Mouse (Mus musculus) megakaryocyte, adult 5-6 weeks (primary cell): ENCODE measurements around the gene Tmem74b. TPM values are rescaled to one million over a fixed set of nuclear protein-coding genes. Genes with fewer than 3 reads are reported as not detected.
A peak's percentile ranks its signal among the peaks of the same experiment; 100 is the strongest.

ENCODE experiments used
- ATAC-seq: 2 replicates; pipeline ENCODE4 v1.8.0; 2016; ENCODE audit warnings: mild to moderate bottlenecking, inconsistent platforms; ENCODE audit not compliant: poor library complexity, severe bottlenecking
- total RNA-seq, 2 experiments: library from RNA; stranded (forward) in 1 of 2; stranded (reverse) in 1 of 2; fragments of 153-499, 151-499 nt in 1 of 2; fragments of 221-1000, 200-1000 nt in 1 of 2; gene quantifications; 2 replicates each; pipeline versions ENCODE4 v1.2.3 to v1.2.4; 2015 to 2017

Gene Tmem74b
- not detected in 2 replicates for total RNA-seq (2015)
- not detected in 2 replicates for total RNA-seq (2017)

DNA sequence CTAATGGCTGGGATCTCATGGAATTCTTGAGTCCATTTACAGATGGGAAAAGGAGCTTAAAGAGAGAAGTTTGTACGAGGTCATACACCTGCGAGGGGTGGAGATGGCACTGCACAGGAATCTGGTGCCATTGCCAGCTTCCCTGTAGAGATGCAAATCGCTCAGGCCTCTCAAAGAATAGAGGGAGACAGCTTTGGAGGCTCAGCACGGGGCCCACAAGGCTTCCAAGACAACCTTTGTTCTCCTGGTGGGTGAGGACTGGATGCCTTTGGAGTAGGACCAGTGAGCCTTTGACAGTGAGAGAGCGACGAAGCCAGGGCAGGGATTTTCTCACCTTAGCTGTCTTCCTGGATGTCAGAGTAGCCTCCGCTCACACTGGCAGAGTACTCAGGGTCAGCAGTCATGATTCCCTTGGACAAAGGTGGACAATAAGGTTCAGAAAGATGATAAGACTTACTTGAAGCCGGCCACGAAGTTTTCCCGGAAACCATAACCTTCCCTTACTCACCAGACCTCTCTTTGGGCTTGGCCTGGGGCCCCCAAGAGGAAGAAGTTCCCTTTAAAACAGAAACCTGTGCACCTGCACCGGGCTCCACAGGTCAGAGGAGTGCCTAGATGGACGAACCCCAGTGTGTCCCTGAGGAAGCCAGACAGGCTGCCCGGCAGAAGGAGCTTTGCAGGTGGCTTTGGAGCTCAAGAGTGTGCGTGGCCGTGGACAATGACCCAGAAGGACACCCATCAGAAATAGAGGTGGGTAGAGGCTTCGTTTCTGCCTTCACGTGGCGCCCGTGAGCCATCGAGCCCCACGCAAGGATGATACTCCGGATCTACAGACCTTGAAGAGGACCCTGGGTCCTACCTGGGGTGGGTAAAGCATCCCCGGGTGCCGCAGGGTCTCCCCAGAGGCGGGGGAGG lies at the start of gene Tmem74b:
Gene Tmem74b, plus strand, starts transcription at position 778 of the 915 bp plus-strand sequence.
- ATAC-seq = no peak

DNA sequence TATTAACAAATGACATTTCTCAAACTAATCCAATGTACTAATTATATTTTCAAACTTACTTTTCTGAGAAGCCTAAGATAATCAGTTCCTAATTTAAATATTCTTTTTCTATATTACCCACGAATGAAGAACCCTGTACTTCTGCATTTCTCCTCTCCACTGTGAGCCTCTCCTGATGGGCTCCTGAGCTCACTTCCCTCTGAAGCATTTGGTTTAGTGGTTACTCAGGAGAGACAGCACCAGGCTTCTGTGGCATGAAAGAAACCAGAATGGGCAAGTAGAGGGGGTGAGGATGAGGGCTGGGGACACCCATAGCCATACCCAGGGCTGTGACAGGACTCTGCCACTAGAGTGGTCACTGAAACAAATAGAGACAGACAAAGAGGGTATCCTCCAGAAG lies 49.8 kb upstream of the Tmem74b start:
- ATAC-seq = peak; percentile 21; the same call in 1 of the 2 replicates

- ATAC-seq = no peak
Observed at GRCm38 (mm10) chr2:151668433-151668832, 33.4 kb upstream of the Tmem74b start, which contains the start of gene Rad21l. Rad21l (minus strand) TSS chr2:151668533.

GRCm38 (mm10) chr2:151670026-151670967 lies 31.5 kb upstream of the Tmem74b start:
- no peak for ATAC-seq

DNA sequence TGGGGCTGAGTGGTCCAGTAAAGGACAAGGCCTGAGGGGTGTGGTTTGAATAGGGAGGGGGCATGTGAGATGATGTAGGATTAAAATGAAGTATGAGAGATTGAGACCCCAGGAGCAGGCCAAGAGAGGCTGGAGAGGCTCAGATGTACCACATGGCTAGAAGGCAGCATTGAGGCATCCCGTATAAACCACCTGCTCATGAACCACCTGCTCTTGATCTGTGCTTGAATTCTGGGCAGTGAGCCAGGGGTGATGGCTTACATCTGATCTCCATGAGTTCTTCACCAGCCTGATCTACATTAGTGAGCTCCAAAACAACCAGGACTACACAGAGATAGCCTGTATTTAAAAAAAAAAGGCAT lies 30.9 kb upstream of the Tmem74b start:
- ATAC-seq = no peak

DNA sequence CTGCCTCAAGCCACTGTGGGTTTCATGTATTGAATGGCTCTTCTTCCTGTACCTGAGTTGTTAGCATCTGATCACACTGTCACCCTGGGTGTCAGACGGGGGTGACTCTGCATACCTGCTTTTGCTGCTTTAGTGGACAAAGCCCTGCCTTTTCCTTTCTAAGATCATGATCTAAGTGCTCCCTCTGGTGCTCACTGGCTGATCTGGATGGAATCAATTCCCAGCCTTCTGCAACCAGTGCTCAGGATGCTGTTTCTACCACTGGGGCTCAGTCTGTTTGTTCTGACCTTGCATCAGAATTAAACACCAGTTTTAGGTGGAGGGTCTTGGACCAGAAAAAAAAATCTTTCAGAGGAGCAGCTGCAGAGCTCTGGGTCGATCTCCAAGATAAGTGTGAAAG lies 25.6 kb upstream of the Tmem74b start:
- ATAC-seq = no peak

GRCm38 (mm10) chr2:151682357-151682756 lies 19.5 kb upstream of the Tmem74b start:
- ATAC-seq = no peak

DNA sequence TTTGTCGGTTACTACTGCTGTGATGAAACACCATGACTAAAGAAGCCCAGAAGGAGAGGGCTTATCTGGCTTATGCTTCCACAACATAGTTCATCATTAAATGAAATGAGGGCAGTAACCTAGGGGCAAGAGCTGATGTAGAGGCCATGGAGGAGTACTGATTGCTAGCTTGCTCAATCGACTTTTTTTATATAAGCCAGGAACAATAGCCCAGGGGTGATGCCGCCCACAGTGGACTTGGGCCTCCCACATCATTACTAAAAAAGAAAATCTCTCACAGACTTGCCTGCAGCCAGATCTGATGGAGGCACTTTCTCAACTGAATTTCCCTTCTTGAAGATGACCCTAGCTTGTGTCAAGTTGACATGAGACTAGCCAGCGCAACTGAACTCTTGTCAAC lies 18.8 kb upstream of the Tmem74b start:
- ATAC-seq = no peak

DNA sequence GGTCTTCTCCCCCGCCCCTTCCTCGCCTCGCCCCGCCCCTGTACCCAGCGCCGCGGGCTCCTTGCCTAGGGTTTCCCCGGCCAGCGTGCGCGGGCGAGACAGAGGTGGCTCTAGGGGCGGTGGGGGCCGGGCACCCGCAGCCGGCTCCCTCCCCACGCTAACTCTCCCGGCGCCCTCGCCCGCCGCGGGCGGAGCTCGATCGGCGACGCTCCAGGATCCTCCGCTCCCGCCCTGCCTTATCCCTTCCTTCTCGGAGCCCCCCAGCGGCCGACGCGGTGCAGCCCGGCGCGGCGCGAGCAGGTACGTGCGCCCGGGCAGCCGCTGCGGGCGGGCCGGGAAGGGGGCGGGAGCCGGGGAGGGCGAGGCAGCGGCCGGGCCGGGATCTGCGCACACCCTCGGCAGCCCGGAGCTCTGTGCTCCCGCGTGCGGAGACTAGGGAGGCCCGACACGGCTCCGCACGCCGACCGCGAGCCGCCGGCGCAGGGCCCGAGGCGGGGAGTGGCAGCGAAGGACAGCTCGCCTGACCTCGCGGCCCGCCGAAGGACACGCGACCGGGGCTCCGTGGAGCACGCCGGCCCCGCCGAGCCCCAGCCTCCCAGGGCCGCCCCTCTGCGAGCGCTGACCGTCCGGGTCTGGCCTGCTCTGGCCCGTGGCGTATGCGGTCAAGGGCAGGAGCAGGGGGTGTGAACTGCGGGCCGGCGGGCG lies 490 bp downstream of the Tmem74b start:
- ATAC-seq = no peak

DNA sequence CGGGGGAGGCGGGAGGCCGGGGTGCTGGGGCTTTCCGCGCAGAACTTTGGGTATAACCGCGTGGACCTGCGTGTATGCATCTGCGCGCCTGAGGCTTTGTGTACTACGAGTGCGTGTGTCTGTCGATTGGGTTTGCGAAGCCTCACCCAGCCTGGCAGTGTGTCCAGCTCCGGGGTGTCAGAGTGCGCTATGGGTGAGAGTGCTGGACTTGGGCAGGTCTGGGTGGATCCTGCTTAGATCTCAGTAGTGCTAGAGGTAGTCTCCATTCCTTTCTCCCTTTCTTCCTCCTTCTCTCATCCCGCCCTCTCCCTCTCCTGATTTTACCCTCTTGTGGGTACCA lies 1.0 kb downstream of the Tmem74b start:
- no peak for ATAC-seq

DNA sequence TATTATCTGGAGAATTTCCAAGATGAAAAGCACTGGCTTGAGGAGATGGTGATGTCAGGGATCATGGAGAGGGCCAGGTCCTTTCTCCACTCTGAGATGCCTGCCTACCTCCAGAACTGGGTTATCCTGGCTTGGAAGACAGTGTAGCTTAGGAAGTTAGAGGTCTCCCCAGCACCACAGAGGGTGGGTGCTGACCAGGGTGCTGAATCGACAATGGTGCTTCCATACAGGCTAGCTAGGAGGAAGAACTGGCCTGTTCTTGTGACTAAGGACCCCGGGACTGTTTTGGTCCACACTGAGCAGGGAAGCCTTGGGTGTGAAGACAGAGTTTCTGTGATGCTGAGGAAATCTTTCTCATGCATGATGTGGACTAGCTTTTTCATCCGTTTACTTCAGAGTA lies 10.8 kb downstream of the Tmem74b start:
- no peak for ATAC-seq

GRCm38 (mm10) chr2:151715526-151715925 lies 13.7 kb downstream of the Tmem74b start:
- ATAC-seq = no peak

DNA sequence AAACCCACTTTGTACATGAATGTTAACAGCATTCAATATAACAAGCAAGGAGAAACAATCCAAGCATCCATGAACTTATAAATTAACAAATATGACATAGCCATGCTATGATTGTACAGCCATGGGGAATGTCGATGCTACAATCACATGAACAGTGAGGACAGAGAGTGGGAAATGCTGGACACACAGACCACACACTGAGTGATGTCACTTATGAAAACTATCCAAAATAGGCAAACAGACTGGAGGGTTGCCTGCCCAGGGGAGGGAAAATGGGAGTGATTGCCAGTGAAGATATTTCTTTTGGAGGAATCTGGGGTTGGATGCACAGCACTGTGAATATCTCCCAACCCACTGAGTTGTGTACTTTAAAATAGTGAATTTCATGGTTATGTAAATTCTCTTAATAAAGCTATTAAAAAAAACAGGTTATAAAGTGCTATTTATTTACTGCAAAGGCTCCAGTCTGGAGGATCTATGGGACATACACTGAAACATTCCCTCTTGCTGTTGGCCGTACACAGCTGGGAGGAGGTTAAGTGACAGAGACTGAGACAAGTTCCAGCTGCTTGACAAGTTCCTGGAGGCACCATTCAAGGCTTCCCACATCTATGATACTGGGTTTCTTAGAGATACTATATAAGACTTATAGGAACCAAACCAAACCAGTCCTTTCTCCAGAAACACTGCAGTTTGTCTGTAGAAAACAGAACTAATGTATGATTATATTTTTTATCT lies 14.7 kb downstream of the Tmem74b start:
- ATAC-seq = no peak

- ATAC-seq = no peak
Observed at GRCm38 (mm10) chr2:151724094-151724493, 22.3 kb downstream of the Tmem74b start.

GRCm38 (mm10) chr2:151733151-151733865 lies 31.5 kb downstream of the Tmem74b start:
- ATAC-seq = no peak

DNA sequence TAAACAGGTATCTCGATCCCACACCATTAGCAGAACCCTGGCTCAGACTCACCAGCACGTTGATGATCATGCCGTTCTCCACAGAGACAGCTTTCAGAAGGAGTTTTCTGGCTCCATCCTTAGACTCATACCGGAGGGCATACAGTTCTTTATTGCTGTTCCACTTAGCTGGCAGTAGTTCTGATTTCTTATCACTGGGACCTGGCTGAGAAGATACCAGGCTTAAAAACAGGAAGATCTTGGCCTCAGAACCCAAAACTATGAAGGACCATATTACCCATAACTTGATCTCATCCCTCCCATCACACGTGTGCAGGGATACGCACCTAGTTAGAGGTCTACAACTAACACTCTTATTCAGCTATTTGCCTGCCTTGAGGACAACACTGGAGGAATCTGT lies 33.6 kb downstream of the Tmem74b start:
- ATAC-seq = no peak

GRCm38 (mm10) chr2:151738460-151738859 lies 36.7 kb downstream of the Tmem74b start:
- ATAC-seq = no peak

DNA sequence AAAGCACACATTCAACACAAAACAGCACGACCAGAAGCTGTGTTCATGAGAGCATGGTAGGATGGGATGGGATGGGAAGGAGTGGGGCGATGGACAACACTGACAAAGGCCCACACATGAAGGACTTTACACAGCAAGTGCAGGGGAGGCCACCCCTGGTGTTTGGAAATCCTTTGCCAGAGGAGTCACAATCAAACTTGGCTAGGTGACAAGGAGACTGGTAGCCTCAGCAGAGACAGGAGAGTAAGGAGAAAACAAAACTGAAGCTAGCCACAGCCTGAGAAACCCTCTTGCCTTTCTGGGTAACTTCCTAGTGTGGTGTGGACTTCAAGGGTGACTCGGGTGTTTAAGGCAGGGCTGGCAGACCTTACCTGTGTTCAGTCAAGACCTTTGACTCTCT lies 37.3 kb downstream of the Tmem74b start:
- ATAC-seq = no peak

DNA sequence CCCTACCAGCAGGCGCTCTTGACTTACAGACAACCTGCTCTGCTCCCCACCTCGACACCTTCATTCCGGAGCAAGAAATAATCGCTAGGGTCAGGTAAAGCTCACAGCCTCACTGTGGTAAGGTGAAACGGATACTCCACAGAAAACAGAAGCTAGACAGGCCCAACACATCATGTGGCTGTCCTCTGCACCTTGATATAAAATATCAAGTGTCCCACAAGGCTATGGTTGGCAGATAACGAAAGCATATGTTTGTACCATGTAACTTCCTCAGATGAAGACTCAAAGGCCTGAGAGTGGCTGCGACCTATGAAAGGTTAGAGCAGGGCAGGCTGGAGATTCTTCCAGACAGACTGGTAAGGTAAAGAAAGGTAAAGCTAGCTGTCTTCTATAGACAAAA lies 37.7 kb downstream of the Tmem74b start:
- ATAC-seq = no peak
